Mouse (Mus musculus) spleen, adult 2 months (tissue): Measurements from ENCODE around the gene Ccdc114.

Experiments
- CTCF ChIP-seq: fragments of 200-500 bp; IDR thresholded peaks from 2 replicates; pipeline ENCODE4 v1.5.1; 2011; ENCODE audit warnings: mild to moderate bottlenecking, inconsistent platforms; ENCODE audit not compliant: insufficient read depth, insufficient read length, insufficient replicate concordance; ENCODE audit errors: extremely low read depth
- POLR2A ChIP-seq: fragments of 200-500 bp; IDR thresholded peaks from 2 replicates; pipeline ENCODE4 v1.6.1; 2011; ENCODE audit warnings: low read depth, low read length, inconsistent platforms

- peak; percentile 95 for TF ChIP-seq POLR2A
- no peak for TF ChIP-seq CTCF
These were observed 727 bp upstream of the Ccdc114 start for GRCm38 (mm10) chr7:45922928-45923761.
